Mouse (Mus musculus) retina, embryonic 14.5 days (tissue): ENCODE data around the gene Pnmt.

Source experiments
- DNase-seq: peaks from one replicate; pipeline ENCODE4 v3.0.0-alpha.2; 2015; ENCODE audit warnings: low spot score

Gene Pnmt

DNA sequence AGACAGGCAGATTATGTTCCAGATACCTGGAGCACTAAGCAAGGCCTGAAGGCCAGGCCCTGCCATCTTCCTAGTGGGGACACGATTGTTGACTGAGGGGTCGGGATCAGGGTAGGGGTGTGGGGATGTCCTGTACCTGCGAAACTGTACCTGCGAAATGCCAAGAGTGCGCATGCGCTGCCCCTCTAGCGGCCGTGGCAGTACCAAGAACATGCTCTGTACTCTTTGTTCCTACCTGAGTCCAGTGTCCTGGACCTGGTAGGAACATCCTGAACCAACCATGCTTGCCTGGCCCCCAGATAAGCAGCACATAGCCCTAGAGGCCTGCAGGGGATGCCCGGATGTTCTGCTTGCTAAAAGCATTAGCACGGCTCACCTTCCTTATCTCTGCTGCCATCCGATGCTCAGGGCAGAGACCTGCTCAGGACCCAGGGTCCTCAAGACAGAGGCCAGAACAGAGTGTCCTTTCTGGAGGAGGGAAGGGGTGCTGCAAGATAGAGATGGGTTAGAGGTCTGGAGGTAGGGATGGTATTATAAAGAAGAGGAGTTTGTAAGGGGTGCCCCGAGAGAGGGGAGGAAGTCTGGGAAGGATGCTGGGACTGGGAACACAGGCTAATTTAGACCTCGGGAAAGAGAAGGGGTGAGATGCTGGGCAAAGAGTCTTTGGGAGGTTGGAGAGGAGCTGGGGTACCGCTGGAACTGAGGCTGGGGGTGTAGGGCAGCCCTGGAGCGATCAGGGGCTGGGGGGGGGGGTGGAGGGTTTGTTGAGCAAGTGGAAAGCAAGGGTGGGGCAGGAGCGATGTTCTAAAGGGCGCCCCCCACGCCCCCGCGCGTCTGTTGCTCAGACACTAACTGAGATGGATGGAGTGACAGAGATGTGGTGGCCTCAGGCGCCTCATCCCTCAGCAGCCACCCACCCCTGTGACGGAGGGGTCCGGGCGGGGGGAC lies at the start of gene Pnmt:
Gene Pnmt (plus strand): TSS at position 813 of the 948 bp plus-strand sequence.
- no peak for DNase-seq

DNA sequence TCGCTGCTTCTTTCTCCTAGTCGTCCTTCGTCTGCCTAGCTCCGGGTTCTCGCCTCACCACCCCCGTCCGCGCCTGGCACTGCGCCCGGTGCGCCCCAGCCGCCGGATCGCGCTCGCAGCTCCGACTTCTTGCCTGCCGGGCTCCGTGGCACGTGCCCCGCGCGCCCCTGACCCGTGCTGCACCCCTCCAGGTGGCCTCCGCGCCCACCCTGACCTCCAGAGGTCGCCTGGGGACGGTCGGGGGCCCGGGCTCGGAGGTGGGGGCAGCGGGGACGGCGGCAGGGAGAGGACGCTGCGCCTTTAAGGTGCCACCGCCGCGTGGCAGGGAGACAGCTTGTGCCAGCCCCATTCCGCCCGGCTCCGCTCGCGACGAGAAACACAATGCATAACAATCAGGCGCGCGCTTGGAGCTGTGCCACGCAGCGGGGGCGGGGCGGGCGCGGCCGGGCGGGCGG lies 47.7 kb upstream of the Pnmt start:
- DNase-seq: peak; percentile 60

DNA sequence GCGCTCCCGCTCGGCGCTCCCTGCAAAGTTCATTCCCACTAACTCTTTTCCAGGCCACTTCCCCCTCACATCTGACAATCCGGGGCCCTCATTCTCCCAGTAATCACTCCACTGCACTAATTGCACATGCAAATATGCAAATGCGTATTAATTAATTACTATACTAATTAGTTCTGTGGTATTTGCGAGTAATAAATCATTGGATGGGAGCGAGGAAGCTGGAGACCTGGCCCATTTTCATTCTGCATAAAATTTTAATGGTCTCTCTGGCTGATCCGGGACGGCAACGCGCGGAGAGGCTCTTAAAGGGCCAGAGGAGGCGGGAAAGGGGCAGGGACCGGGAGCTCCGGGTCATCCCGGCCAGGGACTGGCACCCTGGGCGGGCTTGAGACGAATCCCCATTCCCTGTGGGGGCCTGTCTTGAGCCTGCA lies 47.2 kb upstream of the Pnmt start:
- DNase-seq: peak; percentile 63

GRCm38 (mm10) chr11:98339679-98340287 lies 46.5 kb upstream of the Pnmt start:
- no peak for DNase-seq

DNA sequence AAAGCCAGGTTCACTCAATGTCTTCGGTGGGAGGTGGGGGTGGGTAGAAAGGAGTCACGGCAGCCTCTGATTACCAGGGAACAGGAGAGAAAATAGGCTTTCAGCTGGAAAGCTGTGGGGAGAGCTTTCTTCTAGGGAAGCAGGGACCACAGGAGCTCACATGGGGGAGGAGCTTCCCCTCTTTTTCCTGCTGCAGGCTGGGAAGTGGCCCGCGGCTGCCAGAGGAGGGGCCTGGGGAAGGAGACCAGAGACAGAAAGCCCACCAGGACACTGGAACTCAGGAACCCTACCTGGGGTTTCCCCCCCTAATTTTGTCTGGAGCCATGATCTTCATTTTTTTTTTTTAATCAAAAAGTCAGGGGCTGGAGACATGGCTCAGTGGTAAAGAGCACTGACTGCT lies 45.7 kb upstream of the Pnmt start:
- no peak for DNase-seq

GRCm38 (mm10) chr11:98341174-98341573 lies 45.1 kb upstream of the Pnmt start:
- no peak for DNase-seq

DNA sequence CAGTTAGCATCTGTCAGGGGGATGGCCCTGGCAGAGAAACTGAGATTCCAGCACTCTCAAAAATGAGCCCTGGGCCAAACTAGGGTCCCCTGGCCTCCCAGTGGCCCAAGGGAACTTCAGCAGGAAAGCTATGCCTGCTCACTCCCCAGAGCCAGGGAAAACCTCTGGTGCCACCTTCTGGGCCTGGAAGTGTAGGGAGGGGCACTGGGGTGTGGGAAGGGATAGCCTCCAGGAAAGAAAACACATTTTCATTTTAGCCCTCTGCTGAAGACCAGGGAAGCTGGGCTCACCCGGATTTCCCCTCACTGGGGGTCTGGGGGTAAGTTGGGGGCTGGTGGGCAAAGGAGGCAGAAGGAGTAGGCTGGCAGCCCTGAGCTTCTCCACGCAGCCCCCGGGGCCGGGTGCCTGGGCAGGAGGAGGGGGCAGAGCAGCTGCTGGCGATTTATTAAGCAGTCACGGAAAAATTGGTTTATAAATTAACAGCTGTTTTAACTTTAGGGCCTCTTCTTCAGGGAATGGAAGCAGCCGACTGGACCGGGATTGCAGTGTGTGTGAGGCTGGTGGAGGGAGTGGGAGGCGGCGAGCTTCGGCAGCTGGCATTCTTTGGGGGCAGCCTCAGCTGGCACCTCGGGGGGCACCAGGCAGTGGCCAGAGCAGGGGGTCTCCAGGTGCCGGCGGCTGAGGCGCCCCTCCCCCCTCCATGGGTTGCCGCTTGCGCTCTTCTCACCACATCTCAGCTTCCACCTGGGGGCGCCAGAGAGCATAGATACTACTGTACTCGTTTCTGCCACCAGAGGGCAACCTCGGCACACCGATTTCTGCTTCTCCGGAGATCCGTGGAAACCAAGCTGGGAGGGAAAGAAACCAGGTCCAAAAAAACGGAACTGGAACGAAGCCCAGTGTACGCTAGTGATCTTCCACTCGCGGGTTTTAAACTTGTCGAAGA lies 44.0 kb upstream of the Pnmt start:
- peak; percentile 97 for DNase-seq

GRCm38 (mm10) chr11:98345253-98345652 lies 41.0 kb upstream of the Pnmt start:
- peak; percentile 85 for DNase-seq

GRCm38 (mm10) chr11:98346168-98346567 lies 40.1 kb upstream of the Pnmt start:
- no peak for DNase-seq

DNA sequence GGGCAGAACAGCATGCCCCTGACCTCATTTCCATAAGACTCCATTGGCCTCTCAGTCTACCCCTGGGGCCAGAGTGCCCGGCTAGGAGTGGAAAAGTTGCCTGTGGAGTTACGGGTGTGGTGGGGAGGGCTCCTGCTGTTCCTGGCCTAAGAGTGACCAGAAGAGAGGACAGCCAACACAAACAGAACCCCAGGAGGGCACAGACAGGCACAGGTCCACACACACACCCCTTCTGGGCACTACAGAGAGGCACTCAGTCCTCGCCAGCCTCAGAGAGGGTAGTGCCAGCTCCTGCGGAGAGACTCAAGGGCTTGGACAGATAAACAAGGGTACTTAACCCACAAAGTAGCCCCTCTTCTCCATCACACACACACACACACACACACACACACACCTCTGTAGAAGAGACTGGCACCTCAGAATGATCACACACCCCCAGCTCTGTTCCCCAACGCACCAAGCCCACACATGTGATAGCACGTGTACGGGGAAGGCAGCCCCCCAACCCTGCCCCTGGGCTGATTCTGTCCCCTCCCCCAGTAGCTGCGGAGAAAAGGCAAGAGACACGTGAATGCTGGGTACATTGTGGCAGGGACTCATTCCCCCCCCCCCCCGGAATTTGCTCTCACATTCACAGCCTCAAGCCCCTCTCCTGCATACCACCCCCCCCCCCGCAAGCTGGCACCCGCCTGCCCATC lies 38.7 kb upstream of the Pnmt start:
- DNase-seq: no peak

DNA sequence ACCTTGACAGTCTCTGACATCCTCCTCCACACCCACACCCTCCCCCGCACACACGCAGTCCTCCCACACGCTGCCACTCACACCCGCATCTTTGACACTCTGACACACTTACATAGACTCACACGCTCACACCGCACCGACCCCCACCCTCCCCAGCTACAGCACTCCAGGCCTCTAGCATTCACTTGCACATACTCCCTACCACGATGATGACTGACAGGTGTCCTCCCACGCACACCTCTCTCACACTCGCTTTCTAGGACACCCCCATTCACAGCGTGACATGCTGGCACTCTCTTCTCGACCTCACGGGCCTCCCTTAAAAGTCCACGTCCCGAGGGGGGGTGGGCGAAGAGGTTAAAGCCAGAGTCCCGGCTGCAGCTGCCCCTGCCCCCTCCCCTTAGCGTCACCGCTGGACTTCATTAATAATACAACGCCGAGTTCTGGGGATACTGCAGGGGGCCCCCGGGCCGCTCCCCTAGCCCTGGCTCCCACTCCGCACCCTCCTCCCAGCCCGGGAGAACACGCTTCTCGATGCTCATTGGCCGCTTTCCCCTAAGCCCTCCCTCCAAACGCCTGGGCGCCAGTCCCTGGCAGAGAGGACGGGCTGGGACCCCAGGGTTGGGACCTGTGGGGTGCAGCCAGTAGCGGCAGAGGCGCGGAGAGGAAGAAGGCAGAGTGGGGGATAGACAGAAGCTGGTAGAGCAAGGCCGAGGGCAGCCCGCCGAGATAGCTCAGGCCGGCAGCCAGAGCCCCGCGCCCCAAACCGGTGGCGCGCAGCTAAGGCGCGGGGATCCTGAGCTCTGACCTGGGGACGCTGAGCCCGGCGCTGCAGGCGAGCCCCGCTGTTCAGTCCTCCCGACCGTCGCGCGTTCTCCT lies 37.9 kb upstream of the Pnmt start, which contains the start of gene Ppp1r1b:
Gene Ppp1r1b (plus strand): TSS at position 322 of the 879 bp plus-strand sequence.
- no peak for DNase-seq

- no peak for DNase-seq
Observed at GRCm38 (mm10) chr11:98349308-98349707, 36.9 kb upstream of the Pnmt start.

GRCm38 (mm10) chr11:98352272-98352990 lies 33.8 kb upstream of the Pnmt start:
- DNase-seq: no peak

GRCm38 (mm10) chr11:98353651-98354211 lies 32.5 kb upstream of the Pnmt start:
- no peak for DNase-seq

DNA sequence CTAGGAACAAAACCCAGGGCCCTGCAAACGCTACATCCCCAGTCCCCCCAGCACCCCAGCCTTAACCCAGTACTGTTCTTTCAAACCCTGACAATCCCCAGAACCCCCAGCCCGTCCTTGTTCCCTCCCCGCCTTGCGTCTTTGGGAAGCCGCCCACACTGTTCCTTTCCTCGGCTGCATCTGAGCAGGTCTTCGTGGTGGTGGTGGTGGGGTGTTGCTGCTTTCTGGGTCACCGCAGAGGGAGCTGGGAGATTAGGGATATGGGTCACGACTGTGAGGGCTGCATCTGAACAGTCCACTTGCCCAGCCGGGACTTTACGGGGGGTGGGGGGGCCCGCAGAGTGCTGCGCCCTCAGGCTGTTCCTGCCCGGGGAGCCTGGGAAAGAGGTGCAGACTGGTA lies 31.8 kb upstream of the Pnmt start:
- no peak for DNase-seq

DNA sequence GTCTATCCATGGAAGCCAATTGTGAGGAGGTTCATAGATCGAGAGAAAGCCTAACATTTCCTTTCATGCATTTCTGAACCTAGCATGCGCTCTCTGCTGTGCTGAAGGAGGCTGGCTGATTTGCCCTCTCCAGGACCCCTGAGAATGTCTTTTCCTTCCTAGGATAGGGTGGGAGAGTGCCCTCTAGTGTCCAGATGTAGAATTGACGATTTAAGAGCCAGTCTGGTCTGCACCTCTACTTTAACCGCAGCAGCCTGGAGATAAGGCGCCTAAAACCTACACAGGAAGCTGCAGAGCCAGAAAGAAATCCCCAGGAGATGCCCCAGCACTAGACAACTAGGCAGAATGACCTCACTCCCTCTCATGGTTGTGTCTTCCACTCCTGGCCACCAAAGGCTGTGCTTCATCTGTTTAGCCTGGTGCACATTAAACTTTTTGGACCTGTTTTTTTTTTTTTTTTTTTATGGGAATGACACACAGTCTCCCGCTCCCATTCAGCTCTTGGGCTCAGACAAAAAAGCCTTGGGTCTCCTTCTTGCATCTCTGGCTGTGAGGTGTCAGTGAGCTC lies 30.4 kb upstream of the Pnmt start:
- peak; percentile 92 for DNase-seq

- DNase-seq: no peak
Observed at GRCm38 (mm10) chr11:98356625-98357394, 29.4 kb upstream of the Pnmt start.
